Mouse (Mus musculus): ENCODE data around the gene Gm20388.

Gene Gm20388

GRCm38 (mm10) chr8:122937545-122938053 is 3027.0 kb downstream of the Gm20388 start:
- in situ Hi-C loops (cut with MboI, MseI) = no loop called here

GRCm38 (mm10) chr8:122938170-122938569 is 3027.5 kb downstream of the Gm20388 start:
- in situ Hi-C loops (cut with MboI, MseI) = no loop called here

- in situ Hi-C loops (cut with MboI, MseI) = no loop called here
Measured at GRCm38 (mm10) chr8:122938591-122938990, 3027.9 kb downstream of the Gm20388 start.

- in situ Hi-C loops (cut with MboI, MseI) = no loop called here
Measured at GRCm38 (mm10) chr8:122942803-122943713, 3032.4 kb downstream of the Gm20388 start.

- in situ Hi-C loops (cut with MboI, MseI) = no loop called here
Measured at GRCm38 (mm10) chr8:122945775-122946174, 3035.1 kb downstream of the Gm20388 start.

GRCm38 (mm10) chr8:122949701-122950100 is 3039.1 kb downstream of the Gm20388 start:
- in situ Hi-C loops (cut with MboI, MseI) = no loop called here

- in situ Hi-C loops (cut with MboI, MseI) = no loop called here
Measured at GRCm38 (mm10) chr8:122951456-122951855, 3040.8 kb downstream of the Gm20388 start.

- in situ Hi-C loops (cut with MboI, MseI) = no loop called here
Measured at GRCm38 (mm10) chr8:122953028-122953427, 3042.4 kb downstream of the Gm20388 start.

GRCm38 (mm10) chr8:122954090-122954799 is 3043.6 kb downstream of the Gm20388 start:
- in situ Hi-C loops (cut with MboI, MseI) = no loop called here

- in situ Hi-C loops (cut with MboI, MseI) = no loop called here
Measured at GRCm38 (mm10) chr8:122955195-122955594, 3044.6 kb downstream of the Gm20388 start.

- in situ Hi-C loops (cut with MboI, MseI) = no loop called here
Measured at GRCm38 (mm10) chr8:122955997-122956396, 3045.4 kb downstream of the Gm20388 start.

GRCm38 (mm10) chr8:122960323-122960722 is 3049.7 kb downstream of the Gm20388 start:
- in situ Hi-C loops (cut with MboI, MseI) = no loop called here

GRCm38 (mm10) chr8:122960932-122961331 is 3050.3 kb downstream of the Gm20388 start:
- in situ Hi-C loops (cut with MboI, MseI) = no loop called here

GRCm38 (mm10) chr8:122961458-122961857 is 3050.8 kb downstream of the Gm20388 start:
- in situ Hi-C loops (cut with MboI, MseI) = no loop called here

GRCm38 (mm10) chr8:122962046-122962445 is 3051.4 kb downstream of the Gm20388 start:
- in situ Hi-C loops (cut with MboI, MseI) = no loop called here

GRCm38 (mm10) chr8:122966638-122967037 is 3056.0 kb downstream of the Gm20388 start:
- in situ Hi-C loops (cut with MboI, MseI) = no loop called here

- in situ Hi-C loops (cut with MboI, MseI) = no loop called here
Measured at GRCm38 (mm10) chr8:122968145-122968544, 3057.5 kb downstream of the Gm20388 start.

GRCm38 (mm10) chr8:122969964-122970620 is 3059.5 kb downstream of the Gm20388 start:
- in situ Hi-C loops (cut with MboI, MseI) = no loop called here

- in situ Hi-C loops (cut with MboI, MseI) = no loop called here
Measured at GRCm38 (mm10) chr8:122976046-122976445, 3065.4 kb downstream of the Gm20388 start.

- in situ Hi-C loops (cut with MboI, MseI) = no loop called here
Measured at GRCm38 (mm10) chr8:122979424-122979823, 3068.8 kb downstream of the Gm20388 start.

- in situ Hi-C loops (cut with MboI, MseI) = no loop called here
Measured at GRCm38 (mm10) chr8:122979865-122980509, 3069.3 kb downstream of the Gm20388 start.

Measured in T-helper 1 cell (primary cell).